Mouse (Mus musculus): ENCODE results near the gene Kdsr.

Gene Kdsr

DNA sequence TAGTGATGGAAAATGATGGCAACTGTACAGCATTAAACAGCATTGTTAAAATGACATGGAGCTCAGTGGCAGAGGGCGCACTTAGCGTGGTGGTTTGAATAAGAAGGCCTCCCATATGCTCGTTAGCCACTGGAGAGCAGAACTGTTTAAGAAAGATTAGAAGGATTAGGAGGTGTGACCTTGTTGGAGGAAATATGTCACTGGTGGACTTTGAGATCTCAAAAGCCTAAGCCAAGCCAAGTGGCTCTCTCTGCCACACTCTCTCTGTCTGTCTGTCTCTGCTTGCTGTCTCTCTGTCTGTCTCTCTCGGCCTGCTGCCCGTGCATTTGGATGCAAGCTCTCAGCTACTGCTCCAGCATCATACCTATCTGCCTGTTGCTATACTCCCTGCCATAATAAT, 63.1 kb downstream of the Kdsr start:
- CTCF ChIA-PET: interaction anchor here (1.1 kb wide), 1 partner anchor 15 kb away, joined by 3 read pairs; no protein-coding TSS in a partner anchor

DNA sequence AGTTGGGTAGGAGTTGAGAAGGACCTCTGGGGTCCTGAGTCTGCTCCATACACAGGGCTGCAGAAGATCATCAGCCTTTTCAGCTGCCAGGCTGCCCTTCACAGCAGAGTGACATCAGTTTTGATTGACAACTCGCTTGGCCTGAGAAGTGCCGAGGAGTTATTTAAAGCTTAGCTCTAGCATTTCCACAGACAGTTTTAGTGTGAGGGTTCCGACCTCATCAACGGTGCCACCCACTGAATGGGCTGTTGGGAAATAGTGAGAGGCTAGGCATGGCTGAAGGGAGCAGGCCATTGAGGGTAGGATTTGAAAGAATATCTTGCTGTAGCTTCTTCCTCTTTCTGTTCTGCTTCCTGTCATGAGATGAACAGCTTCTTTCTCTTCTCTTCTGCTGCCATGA, 63.9 kb downstream of the Kdsr start:
- CTCF ChIA-PET: interaction anchor here (1.1 kb wide), 1 partner anchor 16 kb away, joined by 3 read pairs; no protein-coding TSS in a partner anchor

DNA sequence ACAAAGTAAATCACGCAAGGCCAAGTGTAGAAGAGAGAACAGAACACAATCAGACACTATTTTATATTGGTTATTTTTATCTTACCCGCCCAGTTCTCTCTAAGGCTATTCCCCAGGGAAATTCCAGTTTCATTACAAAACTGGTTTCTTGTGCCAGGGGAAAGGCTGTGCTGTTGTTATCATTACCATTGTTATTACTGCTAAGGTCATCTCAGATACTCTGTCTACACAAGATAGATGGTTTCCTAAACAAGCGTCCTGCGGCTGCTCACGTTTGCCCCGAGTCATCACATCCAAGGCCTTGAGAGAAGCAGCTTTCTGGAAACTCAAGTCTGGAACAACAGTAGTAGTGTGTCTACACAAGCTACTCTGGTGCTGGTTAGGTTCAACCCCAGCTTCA, 65.2 kb downstream of the Kdsr start:
- CTCF ChIA-PET: interaction anchor here (0.6 kb wide), 1 partner anchor 81 kb away, joined by 3 read pairs; no protein-coding TSS in a partner anchor

DNA sequence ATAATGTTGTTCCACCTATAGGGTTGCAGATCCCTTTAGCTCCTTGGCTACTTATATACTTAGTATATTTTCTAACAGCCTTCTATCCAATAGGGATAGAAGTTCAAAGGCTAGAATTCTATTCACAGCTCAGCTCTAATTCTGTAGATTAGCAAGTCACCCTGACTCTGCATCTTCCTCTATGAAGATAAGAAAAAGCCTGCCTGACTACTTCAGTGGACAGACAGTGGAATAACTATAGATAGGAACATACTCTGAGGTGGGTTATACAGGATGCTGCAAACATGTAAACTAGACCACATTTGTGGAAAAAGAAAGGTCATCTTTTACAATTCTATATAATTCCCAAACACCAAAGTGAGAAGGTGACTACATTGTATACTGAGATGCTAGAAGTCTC, 66.9 kb downstream of the Kdsr start:
- CTCF ChIA-PET: interaction anchor here (0.6 kb wide), 1 partner anchor 503 kb away, joined by 3 read pairs; no protein-coding TSS in a partner anchor

DNA sequence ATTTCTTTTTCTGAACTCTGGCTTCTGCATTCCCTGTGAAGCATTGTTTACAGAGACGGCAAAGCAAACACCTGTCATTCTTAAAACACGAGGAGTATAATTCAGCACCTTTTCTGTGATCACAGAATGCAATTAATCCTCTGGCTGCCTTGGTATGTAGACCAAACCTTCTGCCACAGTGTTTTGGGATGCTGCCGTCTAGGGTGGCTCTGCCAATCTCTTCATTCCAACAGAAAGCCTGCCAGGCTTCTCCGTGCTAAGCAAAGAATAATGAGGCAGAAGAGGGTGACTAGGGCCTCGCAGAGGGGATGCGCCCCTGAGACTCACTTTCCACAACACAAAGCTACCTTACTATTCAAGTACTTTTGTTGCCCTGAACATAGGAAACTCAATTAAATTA, 68.6 kb downstream of the Kdsr start:
- CTCF ChIA-PET: no interaction called here

DNA sequence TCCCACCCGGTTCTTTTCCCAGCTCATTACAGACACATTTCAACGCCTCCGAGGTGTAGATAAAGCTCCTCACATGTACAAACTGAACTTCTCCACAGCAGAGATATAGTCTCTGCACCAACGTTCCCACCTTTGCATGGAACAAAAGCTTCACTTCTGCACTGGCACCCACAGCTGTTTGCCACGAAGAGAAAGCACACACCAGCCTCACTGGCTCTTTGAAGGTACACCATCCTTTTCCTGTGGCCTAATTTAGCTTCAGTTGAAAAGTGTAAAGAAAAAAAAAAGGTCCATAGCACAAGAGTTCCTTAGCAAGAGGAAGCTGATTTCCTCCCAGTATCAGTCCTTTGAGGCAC, 71.4 kb downstream of the Kdsr start:
- CTCF ChIA-PET: interaction anchor here (0.6 kb wide), 2 partner anchors 46 to 82 kb away, joined by 3 read pairs; no protein-coding TSS in a partner anchor

DNA sequence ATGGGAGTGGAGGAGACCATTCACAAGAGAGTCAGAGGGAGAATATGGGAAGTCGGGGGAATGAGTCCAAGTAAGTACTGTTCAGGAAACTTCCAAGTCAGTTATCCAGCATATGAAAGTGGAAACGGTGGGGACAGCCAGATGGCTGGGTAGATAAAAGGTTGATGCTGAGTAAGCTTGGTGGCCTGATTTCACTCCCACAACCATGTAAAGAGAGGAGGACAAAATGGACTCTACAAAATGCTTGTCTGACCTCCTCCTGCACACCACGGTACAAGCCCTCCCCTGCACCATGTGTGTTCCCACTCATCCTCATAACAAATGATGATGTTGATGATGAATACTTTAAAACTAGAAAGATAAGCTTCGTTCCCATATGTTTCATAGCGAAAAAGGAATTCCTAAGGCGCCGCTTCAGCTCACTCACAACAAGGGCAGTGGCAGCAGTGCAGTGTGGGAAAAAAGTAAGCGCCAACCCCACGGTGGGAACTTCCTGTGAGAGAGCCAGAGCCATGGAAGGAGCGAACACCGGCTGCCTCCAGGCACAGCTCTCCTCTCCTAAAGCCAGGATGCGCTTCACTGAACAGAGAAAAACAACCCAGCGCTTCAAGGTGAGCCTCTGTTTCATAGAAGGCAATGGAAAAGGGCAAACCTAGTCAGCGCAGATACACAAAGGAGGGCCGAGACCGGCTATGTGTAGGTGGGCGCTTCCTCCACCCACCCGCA, 71.9 kb downstream of the Kdsr start:
- CTCF ChIA-PET: interaction anchor here (0.6 kb wide), 2 partner anchors 46 to 82 kb away, joined by 3 read pairs; no protein-coding TSS in a partner anchor

DNA sequence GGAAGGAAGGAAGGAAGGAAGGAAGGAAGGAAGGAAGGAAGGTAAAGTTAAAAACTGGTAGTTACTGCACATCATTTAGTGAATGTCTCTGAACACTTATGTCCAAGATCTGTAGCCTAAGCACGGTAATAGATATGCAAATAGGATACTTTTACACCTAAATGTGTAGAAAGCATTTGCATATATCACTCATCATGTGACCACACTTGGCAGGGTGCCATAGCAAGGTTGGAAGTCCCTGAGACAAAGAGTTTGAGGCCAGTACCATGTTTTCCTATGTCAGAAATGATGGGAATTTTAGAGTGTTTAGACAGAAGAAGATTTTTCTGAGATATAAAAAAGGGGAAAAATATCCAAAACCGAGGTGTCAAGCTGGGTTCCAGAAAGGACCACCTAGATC, 73.8 kb downstream of the Kdsr start:
- CTCF ChIA-PET: interaction anchor here (0.6 kb wide), 1 partner anchor 142 kb away, joined by 5 read pairs; no protein-coding TSS in a partner anchor

DNA sequence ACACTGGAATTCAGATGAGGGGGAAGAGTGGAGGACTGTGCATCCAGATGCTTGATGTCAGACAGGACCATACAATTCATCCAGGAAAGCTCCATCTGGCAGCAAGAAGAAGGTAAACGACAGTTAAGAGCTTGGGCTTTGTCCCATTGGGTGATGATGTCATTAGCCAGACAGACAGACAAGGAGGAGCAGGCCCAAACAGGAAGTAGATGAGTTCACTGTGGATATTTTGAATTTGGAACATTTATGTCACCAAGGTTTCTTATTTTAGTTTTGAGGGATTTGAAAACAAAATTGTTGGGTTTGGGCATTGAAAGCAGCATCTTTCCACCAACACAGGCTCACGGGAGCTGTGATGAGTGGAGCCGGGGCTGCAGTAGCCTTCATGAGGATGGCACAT, 75.0 kb downstream of the Kdsr start:
- CTCF ChIA-PET: no interaction called here

DNA sequence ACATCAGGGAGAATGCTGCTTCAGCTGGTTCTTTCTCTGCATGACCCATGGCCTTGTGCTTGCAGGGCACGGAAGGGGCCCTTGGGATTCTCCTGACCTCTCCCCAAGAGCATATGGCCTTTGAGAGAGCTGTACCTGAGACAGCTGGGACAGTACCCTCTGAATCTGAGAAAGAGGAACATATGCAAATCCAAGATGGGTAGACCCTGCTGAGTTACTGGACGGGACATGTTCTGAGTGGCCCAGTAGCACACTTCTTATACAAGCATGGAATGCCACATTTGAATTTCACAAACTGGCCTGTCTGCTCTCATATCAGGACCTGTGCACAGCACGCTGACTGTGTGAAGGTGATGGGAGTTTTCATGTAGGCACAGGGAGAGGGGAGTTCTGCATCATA, 76.7 kb downstream of the Kdsr start:
- CTCF ChIA-PET: interaction anchor here (0.7 kb wide), 1 partner anchor 142 kb away, joined by 18 read pairs; no protein-coding TSS in a partner anchor

DNA sequence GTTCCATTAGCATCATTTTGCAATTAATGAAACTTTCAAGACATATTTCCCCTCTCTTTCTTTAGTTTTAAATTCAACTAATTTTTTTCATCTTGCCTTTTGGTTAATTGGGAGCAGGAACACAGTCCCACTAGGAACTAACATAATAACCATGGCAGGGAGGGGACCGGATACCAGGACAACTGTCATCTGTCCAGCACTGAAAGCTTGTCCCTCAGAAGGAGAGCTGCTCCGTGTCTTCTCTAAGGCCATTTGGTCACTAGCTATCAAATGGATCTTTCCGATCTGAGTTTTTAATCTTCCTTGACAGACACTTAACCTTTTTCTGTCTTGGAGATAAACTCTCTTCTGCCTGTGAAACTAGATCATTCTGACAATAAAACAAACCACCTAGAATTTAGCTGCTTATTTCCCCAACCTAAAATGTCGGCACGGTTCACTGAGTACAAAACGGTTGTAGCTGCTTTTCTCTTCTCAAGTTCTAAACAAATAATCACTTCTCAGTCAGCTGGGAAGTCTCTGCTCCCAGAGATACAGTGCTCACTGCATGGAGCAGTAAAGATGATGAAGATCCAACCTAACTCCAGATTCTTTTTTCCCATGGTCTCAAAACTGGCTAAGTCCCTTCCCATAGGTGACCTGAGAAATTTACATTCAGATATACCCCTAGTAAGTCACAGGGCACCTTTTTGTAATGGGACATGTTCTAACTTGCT, 79.6 kb downstream of the Kdsr start:
- CTCF ChIA-PET: no interaction called here

DNA sequence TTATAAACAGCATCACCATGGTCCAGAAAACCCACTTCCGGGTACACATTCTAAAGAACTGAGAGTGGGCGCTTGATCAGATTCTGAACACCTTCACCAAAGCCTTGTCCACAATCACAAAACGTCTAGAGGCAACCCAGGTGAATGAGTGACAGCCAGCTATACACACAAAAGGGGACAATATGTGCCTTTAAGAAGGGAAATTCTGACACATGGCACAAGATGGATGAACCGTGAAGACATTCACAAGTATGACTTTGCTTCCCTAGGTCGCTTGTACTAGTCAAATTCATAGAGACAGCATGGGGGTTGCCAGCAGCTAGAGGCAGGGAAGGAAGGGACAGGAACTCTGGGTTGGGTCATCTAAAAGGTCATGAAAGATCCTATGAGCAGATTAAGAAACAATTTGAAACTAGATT, 81.5 kb downstream of the Kdsr start:
- CTCF ChIA-PET: interaction anchor here (0.5 to 0.7 kb wide), 2 partner anchors 33 to 106 kb away, joined by 3 read pairs; no protein-coding TSS in a partner anchor
